Mouse (Mus musculus) cerebellum, postnatal 36 days (tissue): ENCODE measurements at regions not wholly inside any gene's neighbourhood (a gene's known extent, or its start where the extent isn't known, plus 50 kb on each side); places are given as distances from the start of the nearest gene placed in this dataset.
A peak's percentile ranks its signal among the peaks of the same experiment; 100 is the strongest.

Experiments
- DNase-seq, 2 experiments: peaks; one replicate each; pipeline ENCODE4 v3.0.0; 2021 to 2022; ENCODE audit warnings: mixed read lengths in 2 of 2

- no peak for DNase-seq
Measured at GRCm38 (mm10) chr5:26206766-26207122, 50.7 kb upstream of the Gm7361 start.

DNA sequence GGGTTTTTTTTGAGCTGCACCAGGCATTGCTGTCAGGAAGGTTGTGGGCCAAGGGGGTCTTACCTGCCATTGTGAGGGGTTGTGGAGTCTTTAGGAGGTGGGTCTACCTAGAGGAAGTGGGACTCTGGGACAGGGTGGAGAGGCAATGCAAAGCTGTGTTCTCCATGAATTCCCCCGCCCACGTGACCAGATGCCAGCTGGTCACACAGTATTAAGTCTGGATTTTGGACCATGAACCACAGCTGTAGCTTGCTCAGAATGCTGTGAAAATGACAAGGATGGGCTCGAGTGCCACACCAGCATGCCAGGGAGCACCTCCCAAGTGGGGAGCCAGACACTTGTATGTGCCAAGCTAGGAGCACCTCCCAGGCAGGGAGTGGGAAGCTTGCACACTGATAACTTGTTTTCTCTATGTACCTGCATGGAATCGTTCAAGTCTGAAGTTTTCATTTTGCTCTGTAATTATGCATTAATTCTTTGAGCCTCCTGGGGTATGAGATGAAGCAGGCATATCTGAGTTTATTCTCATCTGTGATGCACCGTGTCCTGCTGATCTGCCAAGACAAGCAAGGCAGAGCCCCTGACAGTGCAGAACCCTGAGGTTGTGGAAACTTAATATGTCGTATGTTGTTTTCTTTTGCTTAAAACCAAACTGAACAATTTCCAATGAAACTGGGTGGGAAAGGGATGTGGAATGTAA is 51.3 kb upstream of the Gm7361 start:
- no peak for DNase-seq

GRCm38 (mm10) chr5:26202471-26202870 is 55.0 kb upstream of the Gm7361 start:
- DNase-seq, result no peak

DNA sequence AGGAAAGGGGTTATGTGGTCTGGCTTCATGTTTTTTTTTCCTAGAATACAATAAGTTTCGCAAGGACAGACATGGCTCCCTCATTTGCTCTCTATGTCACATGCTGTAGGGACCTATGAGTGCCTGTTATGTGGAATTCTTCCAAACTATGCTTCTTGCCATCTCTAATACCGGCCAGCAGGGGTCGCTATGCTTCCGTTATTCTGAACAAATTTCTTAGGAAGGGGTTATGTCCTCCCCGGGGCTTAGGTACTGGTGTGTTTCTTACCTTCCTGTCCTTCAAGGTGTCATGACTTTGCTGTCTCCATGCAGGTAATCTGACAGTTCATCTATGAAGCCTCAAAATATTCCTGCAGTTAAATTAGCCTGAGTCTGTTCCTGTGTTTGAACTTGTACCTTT is 68.1 kb upstream of the Gm7361 start:
- DNase-seq, result peak; percentile 11 to 12

DNA sequence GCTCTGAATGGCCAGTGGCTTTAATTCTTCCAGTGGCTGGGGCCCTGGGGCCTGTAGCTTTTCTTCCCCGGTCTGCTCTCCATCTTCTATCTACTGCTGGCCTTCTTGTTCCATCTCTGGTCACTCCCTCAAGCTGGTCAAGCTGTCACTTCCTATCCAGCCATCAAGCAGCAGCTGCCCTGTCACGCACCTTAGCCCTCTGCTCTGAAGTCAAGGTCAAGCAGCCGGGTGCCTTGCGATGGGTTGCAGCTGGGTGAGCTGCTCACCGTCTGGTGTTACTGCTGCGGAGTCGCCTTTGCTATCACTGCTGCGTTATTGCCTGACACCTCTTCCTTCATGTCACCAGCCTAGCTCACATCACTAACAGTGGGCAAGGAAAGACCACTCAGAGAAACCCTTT is 66.0 kb upstream of the Gm10220 start:
- DNase-seq, result no peak

- no peak for DNase-seq
Measured at GRCm38 (mm10) chr5:26185417-26185816, 64.2 kb upstream of the Gm10220 start.

DNA sequence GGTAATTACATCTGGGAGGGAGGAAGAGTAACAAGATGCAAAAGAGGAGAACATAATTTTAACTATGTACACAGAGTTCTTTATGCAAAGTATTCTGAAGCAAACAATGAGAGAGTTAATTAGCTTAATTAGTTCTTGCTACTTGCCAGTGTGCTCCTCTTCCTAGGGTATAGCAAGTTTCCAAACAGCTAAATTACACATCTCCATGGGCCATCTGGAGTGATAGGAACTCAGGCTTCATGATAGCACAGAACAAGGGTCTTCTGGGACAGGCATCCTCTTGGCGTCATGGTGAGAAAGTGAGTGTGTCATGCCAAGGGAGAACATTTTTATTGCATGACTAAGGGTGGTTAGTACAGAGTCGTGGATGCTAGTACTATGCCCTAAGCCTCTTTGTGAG is 54.8 kb upstream of the Gm10220 start:
- DNase-seq, result no peak

GRCm38 (mm10) chr5:26171662-26172384 is 50.6 kb upstream of the Gm10220 start:
- no peak for DNase-seq

GRCm38 (mm10) chr5:26170717-26171500 is 49.7 kb upstream of the Gm10220 start:
- no peak for DNase-seq
